Mouse (Mus musculus) lung, postnatal 25 days (tissue): ENCODE data around the gene Bcan.

Experiments
- DNase-seq: peaks from one replicate; pipeline ENCODE4 v3.0.0; 2022; ENCODE audit warnings: low spot score

The Bcan gene

DNA sequence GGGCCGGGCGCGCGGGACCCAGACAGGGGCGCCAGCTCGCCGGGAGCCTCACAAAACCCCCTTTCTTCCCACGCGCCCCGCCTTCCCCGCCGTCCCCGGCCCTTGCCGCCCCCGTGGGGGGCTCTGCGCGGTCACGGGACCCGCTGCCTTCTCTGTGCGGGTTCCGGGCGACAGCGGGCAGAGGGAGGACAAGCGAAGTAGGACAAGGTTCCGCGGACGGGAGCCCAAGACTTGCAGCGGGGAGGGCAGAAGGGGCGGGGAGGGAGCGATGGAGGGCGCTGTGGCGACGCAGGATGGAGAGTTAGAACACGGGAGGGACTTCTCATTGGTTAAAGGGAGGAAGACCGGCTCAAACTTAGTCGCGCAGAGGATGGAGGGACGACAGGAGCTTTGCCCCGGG, at the start of gene Bcan:
TSS of gene Bcan (minus strand) at position 50 of the 400 bp plus-strand sequence.
- no peak for DNase-seq

DNA sequence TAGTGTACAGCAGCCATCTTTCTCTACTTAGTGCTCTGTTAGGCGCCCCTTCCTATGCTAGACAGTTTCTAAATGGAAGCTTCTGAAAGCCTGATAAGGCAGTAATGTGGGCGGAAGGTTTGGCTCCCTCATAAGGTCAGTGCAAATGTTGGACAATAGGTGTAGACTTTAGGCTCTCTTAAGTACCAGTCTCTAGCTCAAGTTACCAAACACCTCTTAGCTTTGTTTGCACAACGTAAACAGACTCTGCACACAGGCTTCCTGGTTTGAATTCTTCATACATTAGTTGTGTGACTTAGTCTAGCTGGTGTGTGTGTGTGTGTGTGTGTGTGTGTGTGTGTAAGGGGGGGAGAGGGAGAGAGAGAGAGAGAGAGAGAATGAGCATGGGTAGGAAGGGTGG, 49.5 kb upstream of the Bcan start:
- peak; percentile 76 for DNase-seq

DNA sequence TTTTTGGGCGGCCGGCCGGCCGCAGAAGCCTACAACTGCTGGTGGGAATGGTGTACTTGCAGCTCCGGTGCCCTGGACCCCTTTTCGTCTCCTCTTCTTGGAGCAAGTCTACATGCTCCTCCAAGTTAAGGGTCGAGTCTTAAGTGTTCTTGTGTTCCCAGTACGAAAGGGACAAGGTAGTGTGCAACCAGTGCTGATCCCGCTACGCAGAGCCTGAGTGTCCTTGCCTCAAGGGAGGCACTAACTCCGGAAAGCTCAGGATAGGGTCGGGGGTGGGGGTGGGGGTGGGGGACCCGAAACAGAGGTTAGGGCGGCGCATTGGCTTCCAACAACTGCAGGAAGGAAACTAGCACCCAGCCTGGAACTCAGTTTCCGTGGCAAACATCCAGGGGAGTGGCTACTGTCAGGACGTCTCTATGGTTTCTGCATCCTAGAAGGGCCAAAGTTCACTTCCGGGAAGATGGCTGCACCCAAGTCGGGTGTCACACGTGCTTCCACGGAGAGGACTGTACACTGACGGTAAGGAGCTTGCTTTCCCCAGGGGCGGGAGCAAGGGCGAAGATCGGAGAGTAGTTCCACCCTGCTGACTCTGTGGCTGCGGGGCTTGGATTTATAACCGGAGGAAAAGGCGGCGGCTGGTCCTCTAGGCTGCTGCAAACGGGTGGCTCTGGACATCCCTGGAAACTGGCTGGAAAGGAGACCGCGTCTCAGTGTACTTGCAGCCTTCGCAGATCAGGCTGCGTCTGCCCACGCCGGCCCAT, 42.8 kb upstream of the Bcan start, which contains the start of gene Gpatch4:
TSS of gene Gpatch4 (plus strand) at position 448 of the 761 bp plus-strand sequence.
- peak; percentile 94 for DNase-seq

DNA sequence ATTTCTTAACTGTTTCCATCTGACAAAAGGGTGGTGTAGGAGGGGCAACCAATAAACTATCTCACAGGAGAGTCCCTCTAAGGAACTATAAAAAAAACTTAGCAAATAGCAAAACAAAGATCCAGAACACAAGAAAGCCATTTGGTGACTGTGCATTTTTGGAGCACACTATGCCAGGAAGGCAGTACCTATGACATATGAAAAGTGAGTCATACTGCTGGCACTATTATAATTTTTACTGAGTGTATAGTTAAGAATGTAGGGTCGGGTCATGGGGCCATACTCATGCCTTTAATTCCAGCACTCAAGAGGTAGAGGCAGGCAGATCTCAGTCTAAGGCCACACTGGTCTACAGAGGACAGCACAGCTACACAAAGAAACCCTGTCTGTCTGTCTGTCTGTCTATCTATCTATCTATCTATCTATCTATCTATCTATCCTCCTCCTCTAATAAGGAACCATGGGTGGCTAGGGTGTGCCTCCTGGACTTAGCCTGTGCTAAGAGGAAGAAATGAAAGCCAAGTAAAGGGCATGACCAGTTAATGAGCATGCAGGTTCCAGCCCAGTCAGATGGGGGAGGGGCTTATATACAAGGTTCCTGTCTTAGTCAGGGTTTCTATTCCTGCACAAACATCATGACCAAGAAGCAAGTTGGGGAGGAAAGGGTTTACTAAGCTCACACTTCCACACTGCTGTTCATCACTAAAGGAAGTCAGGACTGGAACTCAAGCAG, 35.7 kb upstream of the Bcan start:
- no peak for DNase-seq

DNA sequence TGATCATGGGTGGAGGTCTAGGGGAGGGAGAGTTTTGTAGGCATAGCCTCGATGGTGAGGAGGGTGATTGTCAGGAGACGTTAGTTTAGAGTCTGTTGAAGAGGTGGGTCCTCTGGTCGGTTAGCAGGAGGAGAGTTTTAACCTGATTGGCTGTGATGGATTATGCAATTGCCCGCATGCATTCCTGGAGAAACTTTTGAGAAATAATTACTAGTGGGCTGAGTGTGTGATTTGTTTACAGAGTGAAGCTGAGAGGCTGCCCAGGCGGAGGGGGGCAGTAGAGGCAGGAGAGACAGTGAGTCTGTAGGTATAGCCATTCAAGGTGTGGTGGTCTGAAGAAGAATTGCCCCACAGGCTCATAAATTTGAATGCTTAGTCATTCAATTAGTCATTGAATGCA, 33.5 kb upstream of the Bcan start:
- DNase-seq = peak; percentile 67

DNA sequence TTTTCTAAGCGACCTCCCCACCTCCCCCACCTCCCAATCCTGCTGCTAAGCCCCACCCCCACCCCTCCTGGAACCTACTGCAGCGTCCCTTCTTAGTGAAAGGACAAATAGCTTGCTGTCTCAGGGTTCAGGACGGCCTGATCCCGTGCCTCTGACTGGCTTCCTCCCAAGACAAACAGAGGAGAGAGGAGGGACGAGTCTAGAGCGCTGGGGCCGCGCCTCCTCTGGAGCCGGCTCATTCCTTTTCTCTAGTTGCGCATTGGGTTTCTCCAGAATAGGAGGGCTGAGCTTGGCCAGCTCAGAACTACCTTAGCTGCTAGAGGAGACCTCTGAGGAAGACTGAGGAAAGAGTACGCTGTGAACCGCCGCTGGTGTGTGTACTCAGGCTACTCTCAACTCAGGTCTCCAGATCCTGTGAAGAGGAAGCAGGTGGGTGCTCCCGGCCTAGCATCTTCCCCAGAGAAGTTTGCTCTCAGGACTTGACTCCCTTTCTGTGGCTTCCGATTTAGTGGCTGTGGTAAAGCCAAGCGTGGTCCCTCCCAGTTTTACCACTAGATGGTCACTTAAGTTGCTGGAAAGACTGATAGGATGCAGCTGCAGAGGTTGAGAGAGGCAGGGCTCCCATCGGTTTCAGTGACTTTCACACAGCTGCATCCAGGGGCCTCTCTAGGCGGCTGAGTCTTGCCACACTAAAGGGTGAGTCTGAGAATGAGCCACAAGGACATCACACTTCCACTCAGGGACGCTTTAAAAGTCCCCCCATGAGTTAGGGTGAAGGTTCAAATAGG, 30.8 kb upstream of the Bcan start:
- peak; percentile 87 for DNase-seq

DNA sequence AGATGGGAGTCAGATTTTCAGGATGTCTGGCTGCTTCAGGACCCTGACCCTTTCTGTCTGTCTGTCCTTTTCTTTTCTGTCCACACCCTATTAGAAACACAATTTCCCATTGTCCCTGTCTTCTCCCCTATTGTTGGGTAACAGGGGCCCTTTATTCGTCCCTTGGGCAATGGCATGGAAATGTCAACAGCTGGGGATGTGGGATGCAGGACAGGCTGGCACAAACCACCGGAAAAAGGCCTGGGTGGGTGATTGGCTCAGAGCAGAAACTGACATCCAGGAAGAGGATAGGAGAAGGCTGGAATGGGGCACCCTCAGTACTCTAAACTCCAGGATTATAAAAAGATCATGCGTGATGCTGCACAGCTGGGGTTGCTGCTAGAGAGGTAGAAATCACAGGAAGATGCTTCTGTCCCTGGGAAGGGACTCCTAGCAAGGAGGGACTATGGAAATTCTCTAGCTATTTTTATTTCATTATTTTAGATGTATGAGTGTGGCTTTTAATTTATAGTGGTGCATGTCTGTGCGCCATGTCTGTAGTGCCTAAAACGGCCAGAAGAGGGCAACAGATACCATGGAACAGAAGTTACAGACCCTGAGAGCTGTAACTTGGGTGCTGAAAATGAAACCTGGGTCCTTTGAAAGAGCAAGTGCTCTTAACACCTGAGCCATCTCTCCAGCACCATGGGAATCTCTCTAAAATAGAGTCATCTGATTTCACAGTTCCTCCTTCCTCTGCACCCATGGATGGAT, 27.6 kb upstream of the Bcan start, which contains the start of gene Hapln2:
TSS of gene Hapln2 (minus strand) at position 150 of the 753 bp plus-strand sequence.
- DNase-seq = no peak

DNA sequence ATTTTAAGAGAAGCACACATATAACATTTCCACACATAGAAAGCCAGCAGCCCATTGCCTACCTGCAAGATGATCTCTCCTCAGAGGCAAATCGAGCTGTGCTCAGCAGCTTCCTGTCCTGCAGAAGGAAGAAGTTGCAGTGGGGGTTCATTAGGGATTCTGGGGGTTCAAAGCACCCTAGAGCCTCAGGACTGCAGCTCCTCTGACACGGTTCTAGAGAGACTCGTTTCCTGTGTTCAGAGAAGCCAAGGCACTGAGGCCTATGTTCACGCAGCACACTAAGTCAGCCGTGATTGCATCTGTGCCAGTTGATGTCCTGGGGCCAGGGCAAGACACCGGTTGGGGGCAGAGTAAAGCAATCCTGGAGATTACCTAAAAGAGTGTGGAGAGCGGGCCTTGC, 26.8 kb upstream of the Bcan start:
- no peak for DNase-seq

DNA sequence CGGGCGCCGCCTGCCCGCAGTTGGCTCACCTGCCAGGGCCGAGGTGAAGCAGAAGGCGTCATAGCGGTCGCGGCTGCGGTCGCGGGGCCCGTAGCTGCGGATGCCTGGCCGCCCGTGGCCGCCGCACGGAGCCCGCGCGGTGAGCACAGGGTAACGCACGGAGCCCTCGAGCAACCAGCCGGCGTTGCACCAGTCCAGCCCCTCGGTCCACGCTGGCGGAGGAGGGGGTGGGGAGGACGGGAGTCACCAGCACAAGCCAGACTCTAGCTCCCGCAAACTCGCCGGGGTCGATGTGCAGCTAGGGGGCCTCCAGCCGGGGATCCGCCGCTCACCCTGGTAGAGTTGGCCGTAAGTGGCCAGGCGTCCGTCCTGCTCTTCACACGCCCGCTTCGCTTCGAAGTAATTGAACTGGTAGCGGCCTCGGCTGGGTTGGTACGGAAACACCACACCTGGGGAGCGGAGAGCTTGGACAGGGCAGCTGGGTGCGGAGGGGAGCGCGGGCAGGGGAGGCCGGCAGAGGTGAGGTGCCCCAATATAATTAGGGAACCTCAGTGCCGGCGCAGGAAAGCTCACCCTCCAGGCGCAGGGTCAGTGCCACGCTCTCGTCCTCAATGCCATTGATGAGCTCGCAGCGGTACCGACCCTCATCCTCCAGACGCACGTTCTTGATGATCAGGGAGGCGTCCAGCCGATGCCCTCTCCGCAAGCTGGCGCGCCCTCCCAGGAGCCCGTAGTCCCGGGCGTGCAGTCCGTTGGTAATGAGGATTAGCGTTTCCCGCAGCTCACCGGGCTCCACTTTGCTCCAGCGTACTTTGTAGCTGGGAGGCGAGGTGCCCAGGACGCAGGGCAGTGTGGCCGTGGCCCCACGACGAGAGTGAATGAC, 23.4 kb upstream of the Bcan start:
- no peak for DNase-seq

DNA sequence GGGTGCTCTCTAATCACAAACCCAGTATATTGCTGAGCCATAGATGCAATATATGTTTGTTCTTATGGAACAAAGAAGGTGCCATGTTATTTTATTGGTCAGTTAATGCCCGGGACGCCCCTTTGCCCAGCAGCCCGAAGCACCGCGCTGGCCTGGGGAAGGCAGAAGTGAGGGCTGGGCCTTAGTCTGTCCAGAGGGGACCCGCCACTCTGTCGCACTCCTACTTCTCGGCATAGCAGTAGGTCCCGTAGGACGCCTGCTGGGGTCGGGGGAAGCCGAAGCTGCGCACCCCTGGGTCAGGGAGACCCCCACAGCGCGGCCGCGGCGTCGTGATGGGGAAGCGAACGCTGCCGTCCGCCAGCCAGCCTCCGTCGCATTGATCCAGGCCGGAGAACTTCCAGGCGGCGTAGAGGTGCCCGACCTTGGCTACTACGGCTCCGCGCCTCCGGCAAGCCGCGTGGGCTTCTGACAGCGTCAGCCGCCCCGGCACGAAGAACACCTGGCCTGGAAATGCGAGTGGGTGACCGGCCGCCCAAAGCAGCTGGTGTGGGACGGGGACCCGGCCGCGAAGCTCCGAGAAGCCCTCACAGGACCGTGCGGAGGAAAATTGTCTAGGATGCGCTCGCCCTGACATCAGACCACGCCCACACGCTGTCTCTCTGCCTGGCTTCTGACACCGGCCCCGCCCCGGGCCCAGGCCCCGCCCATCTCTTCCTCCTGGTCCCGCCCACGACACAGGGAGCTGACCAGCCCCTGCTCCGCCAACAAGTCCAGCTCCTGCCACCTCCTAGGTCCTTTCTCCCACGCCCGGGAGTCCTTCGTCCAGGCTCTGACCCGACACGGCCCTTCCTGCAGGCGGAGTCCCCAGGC, 22.5 kb upstream of the Bcan start:
- peak; percentile 94 for DNase-seq

DNA sequence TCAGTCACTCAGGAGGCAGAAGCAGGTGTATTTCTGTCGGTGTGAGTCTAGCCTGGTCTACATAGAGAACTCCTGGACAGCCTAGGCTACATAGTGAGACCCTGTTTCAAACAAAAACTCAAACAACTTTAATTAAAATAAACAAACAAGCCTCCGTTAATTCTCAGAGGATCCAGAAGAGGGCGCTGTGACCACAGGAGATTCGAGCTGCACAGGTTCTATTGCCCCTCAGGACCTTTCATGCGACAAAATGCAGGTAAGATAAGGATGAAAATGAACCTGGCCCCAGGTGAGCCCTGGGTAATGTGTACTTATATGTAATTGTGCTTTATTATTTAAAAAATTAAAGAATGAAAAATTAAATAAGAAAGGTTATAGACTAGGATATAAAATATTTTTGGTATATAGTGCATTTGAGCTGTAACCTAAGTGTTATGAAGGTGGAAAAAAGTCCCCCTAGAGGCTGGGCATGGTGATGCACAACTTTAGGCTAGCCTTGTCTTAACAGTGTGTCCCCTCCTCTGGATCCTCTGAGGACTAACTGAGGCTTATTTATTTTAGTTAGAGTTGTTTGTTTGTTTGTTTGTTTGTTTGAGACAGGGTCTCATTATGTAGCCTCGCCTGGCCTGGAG, 10.7 kb upstream of the Bcan start:
- no peak for DNase-seq

DNA sequence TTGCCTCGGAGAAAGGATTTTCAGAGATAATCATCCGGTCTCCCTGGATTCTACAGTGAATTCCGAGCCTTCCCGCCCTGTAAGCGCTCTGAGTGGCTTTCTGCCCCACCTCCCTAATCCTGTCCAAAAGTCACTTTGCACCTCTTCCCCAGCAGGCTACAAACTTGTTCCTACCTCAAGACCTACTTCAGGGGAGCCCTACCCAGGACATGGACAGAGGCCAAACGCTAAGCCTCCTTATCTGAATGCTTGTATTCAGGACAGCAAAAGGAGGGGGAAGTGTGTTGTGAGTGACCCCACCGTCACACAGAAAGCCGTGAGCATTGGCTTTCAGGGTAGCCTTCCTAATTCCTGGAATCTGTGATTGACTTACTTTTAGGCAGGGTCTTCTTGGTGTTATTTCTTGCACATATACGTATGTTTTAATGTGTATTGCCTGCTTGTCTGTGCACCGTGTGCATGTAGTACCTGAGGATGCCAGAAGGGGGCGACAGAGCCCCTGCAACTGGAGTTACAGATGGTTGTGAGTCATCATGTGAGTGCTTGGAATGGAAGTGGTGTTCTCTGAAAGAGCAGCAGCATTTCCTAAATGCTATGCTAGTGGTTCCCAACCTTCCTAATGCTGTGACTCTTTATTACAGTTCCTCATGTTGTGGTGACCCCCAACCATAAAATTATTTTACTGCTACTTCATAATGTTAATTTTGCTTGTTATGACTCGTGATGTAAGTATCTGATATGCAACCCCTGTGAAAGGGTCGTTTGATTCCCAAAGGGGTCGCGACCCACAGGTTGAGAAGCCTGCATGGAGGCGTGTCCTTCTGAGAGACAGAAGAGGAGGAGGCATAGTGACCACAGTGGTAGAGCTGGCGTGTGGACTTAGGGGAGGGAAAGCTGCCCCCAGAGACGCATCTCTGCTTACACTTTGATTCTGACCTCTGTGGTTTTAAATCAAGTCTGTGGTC, 6.1 kb upstream of the Bcan start:
- DNase-seq = peak; percentile 74

DNA sequence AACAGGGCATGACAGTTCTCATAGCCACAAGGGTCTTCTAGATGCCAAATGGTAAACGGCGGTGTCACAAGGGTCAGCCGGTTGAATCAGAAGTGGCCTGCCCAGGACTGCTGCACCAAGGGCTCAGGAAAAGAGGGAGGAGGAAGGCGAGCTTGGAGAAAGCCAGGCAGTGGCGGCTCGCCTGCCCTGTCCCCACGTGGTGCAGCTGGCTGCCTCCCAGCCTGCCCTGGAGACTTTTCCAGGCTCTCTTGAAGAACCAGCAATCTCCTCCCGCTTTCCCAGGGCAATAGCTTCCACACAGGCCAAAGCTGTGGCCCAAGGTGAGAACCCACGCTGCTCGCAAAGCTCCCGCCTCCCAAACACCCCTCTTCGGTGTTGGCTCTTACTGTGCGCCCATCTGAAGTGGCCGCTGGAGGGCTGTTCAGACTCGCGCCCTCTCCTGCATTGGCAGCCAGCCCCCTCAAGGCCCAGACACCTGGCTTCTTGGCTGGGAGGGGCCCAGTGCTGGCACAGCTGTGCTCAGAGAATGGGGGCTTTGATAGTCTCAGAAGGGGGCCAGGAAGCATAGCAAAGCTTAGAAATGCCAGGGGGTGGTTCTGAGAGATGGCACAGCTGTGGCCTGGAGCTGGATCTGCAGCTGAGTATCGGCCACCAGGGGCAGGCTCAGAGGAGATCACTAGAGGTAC, 2.4 kb upstream of the Bcan start:
- DNase-seq = peak; percentile 63

DNA sequence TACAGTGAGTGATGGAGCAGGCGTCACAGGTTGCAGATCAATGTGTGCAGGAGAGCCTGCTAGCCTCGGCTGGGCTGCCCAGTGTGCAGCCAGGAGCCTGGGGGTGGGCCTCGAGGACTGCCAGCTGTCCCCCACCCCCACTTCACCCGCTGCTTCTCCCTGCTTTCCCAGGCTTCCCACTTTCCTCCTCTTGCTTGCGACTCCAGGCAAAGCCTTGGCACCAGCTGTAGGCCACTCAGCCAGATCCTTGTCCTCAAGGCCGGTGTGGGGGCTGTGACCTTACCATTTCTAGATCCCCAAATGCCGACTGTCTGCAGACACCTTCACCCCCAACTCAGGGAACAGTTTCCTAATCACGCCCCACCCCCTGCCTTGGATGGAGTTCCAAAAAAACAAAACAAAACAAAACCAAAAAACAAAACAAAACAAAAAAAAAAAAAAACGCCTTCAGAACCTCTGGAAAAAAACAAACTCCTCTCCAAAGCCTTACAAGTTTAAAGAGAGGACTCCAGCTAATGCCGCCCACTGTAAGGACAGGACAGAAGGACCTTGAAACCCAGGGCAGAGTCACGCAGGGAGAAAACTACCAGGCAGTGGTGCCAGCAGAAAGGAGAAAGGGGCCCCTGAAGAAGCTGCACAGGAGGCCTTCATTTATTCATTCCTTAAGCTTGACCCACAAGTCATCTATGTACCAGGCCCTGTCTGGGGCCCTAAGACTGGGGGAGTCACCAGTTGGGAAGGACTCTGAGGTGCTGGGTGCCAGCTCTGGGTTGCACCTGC, 976 bp upstream of the Bcan start:
- no peak for DNase-seq

DNA sequence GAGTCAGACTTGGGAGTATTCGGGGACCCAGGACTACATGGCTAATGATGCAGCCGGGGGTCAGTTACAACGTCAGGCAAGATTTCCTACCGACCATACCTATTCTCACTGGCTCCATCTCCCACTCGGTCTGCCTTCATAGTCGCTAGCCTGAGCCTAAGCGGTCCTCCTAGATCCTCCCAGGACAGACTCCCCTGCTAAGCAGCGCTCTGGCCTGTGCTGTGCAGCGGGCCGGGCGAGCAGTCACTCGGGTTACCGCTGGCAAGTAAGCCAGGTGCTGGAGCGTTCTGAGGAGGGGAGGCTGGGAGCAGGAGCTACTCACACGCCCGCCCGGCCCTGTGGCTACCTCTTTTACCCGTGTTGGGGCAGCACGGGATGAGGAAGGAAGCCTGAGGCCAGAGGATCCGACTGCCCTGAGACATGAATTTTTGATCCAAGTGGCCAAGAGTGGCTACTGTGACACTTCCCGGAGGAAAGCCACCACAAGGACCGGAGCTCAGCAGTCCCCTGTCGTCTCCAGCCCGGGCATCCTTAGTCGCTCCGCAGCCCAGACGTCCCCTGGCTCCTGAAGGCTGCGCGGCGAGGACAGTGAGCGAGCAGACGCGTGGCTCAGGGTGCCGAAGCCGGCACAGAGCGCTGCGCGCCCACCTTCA, 661 bp downstream of the Bcan start:
- no peak for DNase-seq

DNA sequence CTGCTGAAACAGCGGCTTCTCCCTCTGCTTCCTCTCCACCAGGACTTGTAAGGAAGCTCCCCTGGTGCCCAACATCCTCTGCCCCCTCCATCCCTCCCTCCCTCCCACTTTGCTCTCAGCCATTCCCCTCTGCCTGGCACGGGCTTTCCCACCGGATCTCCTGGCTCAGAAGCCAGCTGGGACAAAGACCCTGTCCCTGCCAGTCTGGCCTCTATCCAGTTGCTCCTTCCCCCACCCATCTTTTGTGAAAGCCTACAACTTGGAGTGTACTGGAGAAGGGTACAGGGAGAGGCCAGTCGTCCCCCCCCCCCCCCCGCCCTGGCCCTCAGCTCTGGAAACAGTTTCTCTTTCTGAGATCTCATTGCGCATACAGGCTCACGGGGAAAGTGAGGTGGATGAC, 1.3 kb downstream of the Bcan start:
- DNase-seq = no peak
